Mouse (Mus musculus) forebrain, embryonic 12.5 days (tissue): ENCODE measurements at regions not wholly inside any gene's neighbourhood (a gene's known extent, or its start where the extent isn't known, plus 50 kb on each side); places are given as distances from the start of the nearest gene placed in this dataset.
"Not testable (repeated sequence)": the region's sequence is repeated elsewhere in the genome, so short reads cannot be mapped to it uniquely, and the experiment has no call there.

Experiments
- ATAC-seq: fragments of 200-750 bp; cut with Nextera tagmentation; 2 replicates; pipeline ENCODE4 v1.8.0; 2017; ENCODE audit warnings: moderate TSS enrichment; ENCODE audit not compliant: low FRiP score
- H3K27ac ChIP-seq: fragments of 300-500 bp; sonication (generic); 2 replicates; pipeline ENCODE4 v1.5.1; 2016; ENCODE audit warnings: mild to moderate bottlenecking
- H3K27me3 ChIP-seq: fragments of 300-500 bp; sonication (generic); 2 replicates; pipeline ENCODE4 v1.6.1; 2016; ENCODE audit warnings: mild to moderate bottlenecking
- H3K36me3 ChIP-seq: fragments of 300-500 bp; sonication (generic); replicated peaks from 2 replicates; pipeline ENCODE4 v1.6.1; 2016; ENCODE audit warnings: mild to moderate bottlenecking
- H3K4me1 ChIP-seq: fragments of 300-500 bp; sonication (generic); 2 replicates; pipeline ENCODE4 v1.6.1; 2016
- H3K4me2 ChIP-seq: fragments of 300-500 bp; sonication (generic); 2 replicates; pipeline ENCODE4 v1.6.1; 2016; ENCODE audit warnings: mild to moderate bottlenecking, moderate library complexity
- H3K4me3 ChIP-seq: fragments of 300-500 bp; sonication (generic); replicated peaks from 2 replicates; pipeline ENCODE4 v1.5.1; 2016; ENCODE audit warnings: mild to moderate bottlenecking
- H3K9ac ChIP-seq: fragments of 300-500 bp; sonication (generic); 2 replicates; pipeline ENCODE4 v1.6.1; 2016; ENCODE audit warnings: mild to moderate bottlenecking
- H3K9me3 ChIP-seq: fragments of 300-500 bp; sonication (generic); 2 replicates; pipeline ENCODE4 v1.6.1; 2016
- WGBS: fragments of 180-500 bp; shearing (Covaris S2); methylation state at CpG from one replicate; pipeline ENCODE4 v1.1.7; 2016; 5-methylcytosine and 5-hydroxymethylcytosine counted together

DNA sequence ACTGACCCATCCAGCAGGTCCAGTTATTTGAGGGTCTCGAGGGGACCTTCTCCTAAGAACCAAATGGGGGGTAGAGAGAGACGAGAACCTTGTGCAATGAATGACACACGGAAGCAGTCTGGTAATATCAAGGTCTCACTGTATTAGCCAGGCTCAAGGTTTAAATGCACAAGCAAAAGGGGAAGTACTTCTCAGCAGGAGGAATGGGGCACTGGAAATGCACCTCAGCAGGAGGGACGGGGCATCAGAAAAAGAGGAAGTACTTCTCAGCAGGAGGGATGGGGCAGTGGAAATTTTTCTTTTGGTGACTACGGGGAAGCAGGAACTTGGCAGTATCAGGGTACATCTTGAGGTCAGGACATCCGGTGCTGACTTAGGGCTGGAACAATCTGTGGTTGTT lies 74.9 kb upstream of the Vmn1r3 start:
- WGBS: 82% methylated on average over 6 of the region's 6 CpGs

DNA sequence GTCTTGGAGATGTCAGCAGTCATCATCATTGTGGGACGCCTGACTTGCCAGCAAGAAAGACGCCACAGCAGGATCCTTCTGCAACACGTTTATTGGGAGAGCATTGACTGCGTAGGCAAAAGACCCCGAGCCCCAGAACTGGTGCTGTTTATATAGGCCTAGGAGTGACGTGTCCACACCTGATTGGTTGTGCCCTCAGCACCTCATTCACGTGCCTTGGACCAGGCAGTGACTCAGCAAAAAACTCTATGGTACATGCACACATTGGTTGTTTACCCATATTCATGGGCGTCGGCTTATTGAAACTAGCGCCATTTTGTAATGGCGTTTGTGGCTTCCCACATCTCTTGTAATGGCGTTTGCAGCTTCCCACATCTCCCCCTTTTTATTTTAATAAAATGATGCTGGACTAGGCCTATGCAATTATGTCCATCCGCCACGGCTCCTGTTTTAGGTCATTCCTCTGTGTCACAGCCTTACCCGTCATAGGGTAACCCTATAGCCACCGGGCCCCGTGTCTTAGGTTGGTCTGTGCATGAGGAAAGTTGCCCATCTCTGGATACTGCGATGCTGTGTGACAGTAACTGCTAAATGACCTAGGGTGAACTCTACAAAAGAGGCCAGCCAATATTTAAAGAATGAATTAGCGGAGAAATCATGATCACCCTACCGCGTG lies 67.6 kb upstream of the Vmn1r3 start:
- not testable (repeated sequence) for H3K27ac ChIP-seq, H3K4me3 ChIP-seq, ATAC-seq, H3K4me2 ChIP-seq, H3K9ac ChIP-seq, H3K27me3 ChIP-seq, H3K4me1 ChIP-seq, H3K36me3 ChIP-seq
- peaks cover 45% of the 10 kb centered on the region for H3K9me3 ChIP-seq
- WGBS: 87% methylated on average over 21 of the region's 21 CpGs

More for the DNA sequence above, 74.9 kb upstream of the Vmn1r3 start:
- H3K27ac ChIP-seq, H3K36me3 ChIP-seq, H3K4me3 ChIP-seq, H3K4me2 ChIP-seq, ATAC-seq, H3K4me1 ChIP-seq, H3K27me3 ChIP-seq, H3K9me3 ChIP-seq, H3K9ac ChIP-seq: not testable (repeated sequence)

- not testable (repeated sequence) for H3K27ac ChIP-seq, H3K4me1 ChIP-seq, ATAC-seq, H3K9ac ChIP-seq, H3K4me3 ChIP-seq, H3K27me3 ChIP-seq, H3K36me3 ChIP-seq, H3K4me2 ChIP-seq
- WGBS: 56% methylated on average over 4 of the region's 4 CpGs
- H3K9me3 ChIP-seq: peaks cover 45% of the 10 kb centered on the region
Measured at GRCm38 (mm10) chr4:3250258-3250657, 65.1 kb upstream of the Vmn1r3 start.

- 77% methylated on average over 6 of the region's 6 CpGs for WGBS
- ATAC-seq, H3K9ac ChIP-seq, H3K27me3 ChIP-seq, H3K4me3 ChIP-seq, H3K27ac ChIP-seq, H3K4me2 ChIP-seq, H3K36me3 ChIP-seq, H3K4me1 ChIP-seq: not testable (repeated sequence)
- peaks cover 30% of the 10 kb centered on the region for H3K9me3 ChIP-seq
Measured at GRCm38 (mm10) chr4:3242011-3242410, 56.9 kb upstream of the Vmn1r3 start.

- ATAC-seq, H3K27ac ChIP-seq, H3K4me2 ChIP-seq, H3K36me3 ChIP-seq, H3K9ac ChIP-seq, H3K4me1 ChIP-seq, H3K27me3 ChIP-seq, H3K4me3 ChIP-seq: not testable (repeated sequence)
- 74% methylated on average over 4 of the region's 4 CpGs for WGBS
- peaks cover 31% of the 10 kb centered on the region for H3K9me3 ChIP-seq
Measured at GRCm38 (mm10) chr4:3241351-3241750, 56.2 kb upstream of the Vmn1r3 start.

DNA sequence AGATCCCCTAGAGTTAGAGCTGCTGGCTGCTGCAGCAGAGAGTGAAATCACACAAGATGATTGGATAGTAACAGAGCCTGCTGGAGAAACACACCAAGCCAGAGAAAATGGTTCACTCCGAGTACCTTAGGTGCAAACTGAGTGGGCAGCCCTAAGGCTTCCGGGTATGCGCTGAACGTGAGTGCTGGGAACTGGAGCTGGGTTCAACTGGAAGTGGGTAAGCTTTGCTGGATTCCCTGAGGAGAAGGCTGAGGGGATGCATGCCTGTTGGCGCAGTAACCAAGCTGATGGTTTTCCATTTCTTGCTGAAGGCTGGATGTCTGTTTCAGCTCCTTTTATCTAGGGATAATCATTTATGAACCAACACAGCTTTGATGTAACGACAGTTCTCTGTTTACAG lies 53.3 kb upstream of the Vmn1r3 start:
- 67% methylated on average over 6 of the region's 6 CpGs for WGBS
- peaks cover 30% of the 10 kb centered on the region for H3K9me3 ChIP-seq
- not testable (repeated sequence) for H3K4me3 ChIP-seq, H3K36me3 ChIP-seq, H3K9ac ChIP-seq, H3K4me2 ChIP-seq, H3K27ac ChIP-seq, ATAC-seq, H3K27me3 ChIP-seq, H3K4me1 ChIP-seq

- not testable (repeated sequence) for H3K4me3 ChIP-seq, H3K36me3 ChIP-seq, H3K27me3 ChIP-seq, H3K4me2 ChIP-seq, H3K27ac ChIP-seq, H3K4me1 ChIP-seq, H3K9ac ChIP-seq
- H3K9me3 ChIP-seq: peaks cover 27% of the 10 kb centered on the region
- WGBS: 23% methylated on average over 2 of the region's 2 CpGs
- peak; percentile 42; the same call in 1 of the 2 replicates for ATAC-seq
Measured at GRCm38 (mm10) chr4:3236148-3236779, 51.1 kb upstream of the Vmn1r3 start.
